Mouse (Mus musculus): ENCODE results near the gene Atxn7. TPM values are rescaled to one million over a fixed set of nuclear protein-coding genes. Genes with fewer than 3 reads are reported as not detected.

Atxn7 gene
- polyA plus RNA-seq, 1 experiment, result not detected

GRCm38 (mm10) chr14:13970513-13970912 lies 9.3 kb downstream of the Atxn7 start:
- H3K4me1 ChIP-seq (ENCODE audit: control insufficient read depth, insufficient read depth, low read length), result no peaks in the 10 kb centered on the region
- TF ChIP-seq POLR2A (IDR thresholded peaks at IDR 0.05; ENCODE audit: insufficient read depth, low read depth, low read length) (no peak), CTCF (IDR thresholded peaks at IDR 0.05; ENCODE audit: insufficient read depth, low read depth, low read length) (no peak)
- WGBS, result 87% methylated on average over 3 of the region's 3 CpGs
- H3K4me3 ChIP-seq (ENCODE audit: insufficient read depth, low read depth, low read length), result no peak overlapping the region
- H3K27ac ChIP-seq (ENCODE audit: insufficient read depth, low read depth, low read length), result no peak overlapping the region

- WGBS, result 59% methylated on average over 6 of the region's 6 CpGs
- TF ChIP-seq POLR2A (IDR thresholded peaks at IDR 0.05; ENCODE audit: insufficient read depth, low read depth, low read length) (no peak), CTCF (IDR thresholded peaks at IDR 0.05; ENCODE audit: insufficient read depth, low read depth, low read length) (no peak)
- no peaks in the 10 kb centered on the region for H3K4me1 ChIP-seq (ENCODE audit: control insufficient read depth, insufficient read depth, low read length)
- H3K4me3 ChIP-seq (ENCODE audit: insufficient read depth, low read depth, low read length), result no peak overlapping the region
- H3K27ac ChIP-seq (ENCODE audit: insufficient read depth, low read depth, low read length), result no peak overlapping the region
Observed at GRCm38 (mm10) chr14:13971644-13972234, 10.5 kb downstream of the Atxn7 start.

DNA sequence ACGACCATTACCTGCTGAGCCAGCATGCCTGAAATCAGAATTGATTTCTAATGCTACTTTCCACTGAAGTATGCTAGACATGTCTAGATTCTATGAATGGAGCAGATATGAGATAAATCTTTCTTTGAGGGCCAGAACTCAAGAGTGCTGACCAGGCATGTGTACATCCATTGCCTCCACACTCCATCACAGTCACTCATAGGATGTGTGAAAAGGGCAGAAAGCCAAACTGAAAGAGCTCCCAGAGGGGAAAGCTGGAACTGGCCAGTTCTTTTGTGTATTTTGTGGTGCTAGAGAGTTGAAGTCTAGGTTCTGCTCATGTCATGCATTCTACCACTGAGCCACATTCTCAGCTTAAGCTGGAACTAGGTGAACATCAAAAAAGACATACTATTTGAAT lies 16.3 kb downstream of the Atxn7 start:
- Histone ChIP-seq H3K4me1 (ENCODE audit: control insufficient read depth, insufficient read depth, low read length) (0 out of 2 replicates have a peak, but pooled peaks cover 3% of the 10 kb centered on the region), H3K4me3 (ENCODE audit: insufficient read depth, low read depth, low read length) (no peak overlapping the region), H3K27ac (ENCODE audit: insufficient read depth, low read depth, low read length) (no peak overlapping the region)
- 94% methylated on average over 1 of the region's 1 CpGs for WGBS
- TF ChIP-seq CTCF (IDR thresholded peaks at IDR 0.05; ENCODE audit: insufficient read depth, low read depth, low read length) (no peak), POLR2A (IDR thresholded peaks at IDR 0.05; ENCODE audit: insufficient read depth, low read depth, low read length) (no peak)

GRCm38 (mm10) chr14:13981286-13981685 lies 20.0 kb downstream of the Atxn7 start:
- H3K27ac ChIP-seq (ENCODE audit: insufficient read depth, low read depth, low read length), result no peak overlapping the region
- TF ChIP-seq CTCF (IDR thresholded peaks at IDR 0.05; ENCODE audit: insufficient read depth, low read depth, low read length), result no peak
- TF ChIP-seq POLR2A (IDR thresholded peaks at IDR 0.05; ENCODE audit: insufficient read depth, low read depth, low read length), result no peak
- no peak overlapping the region for H3K4me3 ChIP-seq (ENCODE audit: insufficient read depth, low read depth, low read length)
- 41% methylated on average over 2 of the region's 2 CpGs for WGBS
- 0 out of 2 replicates have a peak, but pooled peaks cover 3% of the 10 kb centered on the region for H3K4me1 ChIP-seq (ENCODE audit: control insufficient read depth, insufficient read depth, low read length)

DNA sequence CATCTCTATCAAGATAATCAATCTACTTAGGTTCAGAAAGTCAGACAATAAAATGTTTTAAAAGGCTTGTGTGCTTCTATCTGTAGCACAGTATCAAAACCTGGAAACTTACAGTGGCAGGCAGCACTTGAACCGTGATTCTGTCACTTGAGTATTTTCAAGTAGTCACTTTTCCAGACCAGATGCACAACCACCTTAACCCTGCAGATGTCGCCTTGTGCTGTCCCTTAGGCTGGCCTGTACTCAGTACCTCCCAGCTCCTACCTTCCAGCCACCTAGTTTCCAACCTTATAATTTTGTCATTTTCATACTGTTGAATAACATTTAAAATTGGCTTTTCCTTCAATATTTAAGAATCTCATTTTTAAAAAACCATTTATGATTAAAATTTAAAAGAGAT lies 20.9 kb downstream of the Atxn7 start:
- 0 out of 2 replicates have a peak, but pooled peaks cover 3% of the 10 kb centered on the region for H3K4me1 ChIP-seq (ENCODE audit: control insufficient read depth, insufficient read depth, low read length)
- no peak overlapping the region for H3K4me3 ChIP-seq (ENCODE audit: insufficient read depth, low read depth, low read length)
- TF ChIP-seq POLR2A (IDR thresholded peaks at IDR 0.05; ENCODE audit: insufficient read depth, low read depth, low read length) (no peak), CTCF (IDR thresholded peaks at IDR 0.05; ENCODE audit: insufficient read depth, low read depth, low read length) (no peak)
- no peak overlapping the region for H3K27ac ChIP-seq (ENCODE audit: insufficient read depth, low read depth, low read length)
- 65% methylated on average over 2 of the region's 2 CpGs for WGBS

GRCm38 (mm10) chr14:13988397-13988796 lies 27.2 kb downstream of the Atxn7 start:
- Histone ChIP-seq H3K4me1 (ENCODE audit: control insufficient read depth, insufficient read depth, low read length) (no peaks in the 10 kb centered on the region), H3K27ac (ENCODE audit: insufficient read depth, low read depth, low read length) (no peak overlapping the region), H3K4me3 (ENCODE audit: insufficient read depth, low read depth, low read length) (no peak overlapping the region)
- no peak for TF ChIP-seq POLR2A (IDR thresholded peaks at IDR 0.05; ENCODE audit: insufficient read depth, low read depth, low read length)
- no peak for TF ChIP-seq CTCF (IDR thresholded peaks at IDR 0.05; ENCODE audit: insufficient read depth, low read depth, low read length)
- WGBS, result 86% methylated on average over 2 of the region's 2 CpGs

GRCm38 (mm10) chr14:13990741-13991140 lies 29.5 kb downstream of the Atxn7 start:
- Histone ChIP-seq H3K4me3 (ENCODE audit: insufficient read depth, low read depth, low read length) (no peak overlapping the region), H3K27ac (ENCODE audit: insufficient read depth, low read depth, low read length) (no peak overlapping the region), H3K4me1 (ENCODE audit: control insufficient read depth, insufficient read depth, low read length) (no peaks in the 10 kb centered on the region)
- WGBS, result 86% methylated on average over 3 of the region's 3 CpGs
- TF ChIP-seq POLR2A (IDR thresholded peaks at IDR 0.05; ENCODE audit: insufficient read depth, low read depth, low read length), result no peak
- no peak for TF ChIP-seq CTCF (IDR thresholded peaks at IDR 0.05; ENCODE audit: insufficient read depth, low read depth, low read length)

- WGBS, result 63% methylated on average over 9 of the region's 9 CpGs
- no peak overlapping the region for H3K4me3 ChIP-seq (ENCODE audit: insufficient read depth, low read depth, low read length)
- no peak for TF ChIP-seq POLR2A (IDR thresholded peaks at IDR 0.05; ENCODE audit: insufficient read depth, low read depth, low read length)
- TF ChIP-seq CTCF (IDR thresholded peaks at IDR 0.05; ENCODE audit: insufficient read depth, low read depth, low read length), result no peak
- H3K27ac ChIP-seq (ENCODE audit: insufficient read depth, low read depth, low read length), result no peak overlapping the region
- no peaks in the 10 kb centered on the region for H3K4me1 ChIP-seq (ENCODE audit: control insufficient read depth, insufficient read depth, low read length)
Observed at GRCm38 (mm10) chr14:13995206-13996097, 34.2 kb downstream of the Atxn7 start.

DNA sequence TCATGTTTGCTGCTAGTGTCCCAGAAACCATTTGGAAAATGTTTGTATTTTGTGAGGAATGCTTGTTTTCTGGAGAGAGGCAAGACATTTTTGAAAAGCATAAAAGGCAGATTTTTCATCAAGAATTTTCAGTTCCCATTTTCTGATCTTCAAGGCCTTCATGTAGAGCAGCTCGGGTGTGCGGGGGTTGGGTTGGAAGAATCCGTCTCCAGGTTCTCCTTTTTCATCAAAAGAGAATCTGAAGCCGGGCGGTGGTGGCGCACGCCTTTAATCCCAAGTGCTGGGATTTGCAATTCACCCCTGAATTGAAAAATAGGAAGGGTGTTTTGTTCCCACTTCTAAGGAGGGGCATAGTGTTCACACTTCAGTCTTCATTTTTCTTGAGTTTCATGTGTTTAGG lies 41.5 kb downstream of the Atxn7 start:
- Histone ChIP-seq H3K4me1 (ENCODE audit: control insufficient read depth, insufficient read depth, low read length) (no peaks in the 10 kb centered on the region), H3K27ac (ENCODE audit: insufficient read depth, low read depth, low read length) (no peak overlapping the region), H3K4me3 (ENCODE audit: insufficient read depth, low read depth, low read length) (no peak overlapping the region)
- WGBS, result 96% methylated on average over 7 of the region's 7 CpGs
- TF ChIP-seq CTCF (IDR thresholded peaks at IDR 0.05; ENCODE audit: insufficient read depth, low read depth, low read length) (no peak), POLR2A (IDR thresholded peaks at IDR 0.05; ENCODE audit: insufficient read depth, low read depth, low read length) (no peak)
